Mouse (Mus musculus): ENCODE data around the gene Rbms3.

The Rbms3 gene

GRCm38 (mm10) chr9:117102198-117102930 is 527.3 kb downstream of the Rbms3 start:
- DNase-seq (ENCODE audit: low spot score), result no peak

DNA sequence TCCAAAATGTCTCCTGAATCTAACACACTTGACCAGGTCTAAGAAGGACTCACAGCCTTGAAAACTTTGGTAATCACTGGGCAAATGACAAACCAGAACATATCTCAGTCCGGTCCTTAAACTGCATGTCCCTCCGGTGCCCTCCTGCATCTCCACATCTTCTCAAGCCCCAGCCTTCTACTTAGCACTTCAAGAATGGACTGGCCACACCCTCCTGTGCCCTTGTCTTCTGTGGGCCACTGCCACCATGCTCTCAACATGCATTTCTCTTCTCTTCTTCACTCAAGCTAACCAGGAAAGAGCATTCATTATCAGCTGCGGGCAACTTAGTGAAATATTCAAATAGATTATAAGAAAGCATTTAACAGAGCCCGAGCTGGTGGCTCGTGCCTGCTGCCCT is 529.5 kb downstream of the Rbms3 start:
- no peak for DNase-seq (ENCODE audit: low spot score)

GRCm38 (mm10) chr9:117093551-117093950 is 536.2 kb downstream of the Rbms3 start:
- DNase-seq (ENCODE audit: low spot score), result no peak

GRCm38 (mm10) chr9:117092177-117092555 is 537.5 kb downstream of the Rbms3 start:
- DNase-seq (ENCODE audit: low spot score), result no peak

GRCm38 (mm10) chr9:117091253-117092176 is 538.2 kb downstream of the Rbms3 start:
- DNase-seq (ENCODE audit: low spot score), result no peak

DNA sequence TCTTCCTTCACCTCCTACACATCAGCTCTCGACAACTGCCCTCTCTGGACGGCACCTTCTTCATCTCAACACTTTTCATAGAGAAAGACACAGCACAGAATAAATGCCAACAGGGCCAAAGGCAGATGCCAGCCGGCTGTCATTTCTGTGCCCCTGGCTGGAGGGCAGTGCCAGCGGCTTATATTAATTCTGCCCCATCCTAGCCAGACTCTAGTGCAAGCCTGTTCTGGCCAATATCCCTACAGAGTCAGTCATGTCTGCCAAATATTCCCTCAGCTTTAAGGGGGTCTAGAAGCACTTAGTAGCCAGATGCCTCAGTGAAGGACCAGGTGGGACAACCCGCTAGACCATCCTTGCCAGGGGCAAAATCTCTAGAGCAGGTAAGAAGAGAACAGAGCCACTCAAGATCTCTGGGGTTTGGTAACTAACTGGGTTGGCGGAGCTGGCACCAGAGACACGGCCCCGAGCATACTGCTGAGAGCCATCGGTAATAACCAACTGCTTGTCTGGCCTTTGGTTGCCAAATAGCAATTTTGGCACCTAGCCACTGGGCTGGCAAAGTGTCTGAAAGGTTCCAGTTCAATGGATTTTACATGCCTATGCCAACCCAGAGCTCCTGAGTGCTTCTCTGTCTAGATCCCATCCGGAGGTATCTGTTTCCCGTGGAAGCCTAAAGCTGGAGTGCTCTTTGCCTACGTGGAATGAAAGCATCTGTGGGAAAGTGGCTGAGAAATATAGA is 540.1 kb downstream of the Rbms3 start:
- no peak for DNase-seq (ENCODE audit: low spot score)

DNA sequence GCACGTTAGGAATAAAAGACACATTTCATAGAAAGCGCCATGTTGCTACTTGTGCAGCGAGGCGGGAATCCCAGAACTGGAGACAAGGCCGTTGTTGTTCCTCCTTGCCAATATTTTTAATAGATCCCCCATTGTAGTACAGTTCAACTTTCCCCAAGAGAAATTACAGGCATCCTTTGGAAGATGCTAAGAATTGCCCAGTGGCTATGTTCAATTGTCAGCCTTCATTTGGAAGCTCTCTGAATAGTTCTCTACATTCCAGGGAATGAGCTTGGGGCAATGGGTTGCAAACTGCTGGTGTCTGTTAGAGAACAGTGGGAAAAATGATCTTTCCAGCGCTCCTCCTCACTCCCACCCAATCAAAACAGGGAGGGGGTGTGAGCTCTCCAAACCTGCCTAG is 541.4 kb downstream of the Rbms3 start:
- no peak for DNase-seq (ENCODE audit: low spot score)

GRCm38 (mm10) chr9:117085706-117086105 is 544.0 kb downstream of the Rbms3 start:
- no peak for DNase-seq (ENCODE audit: low spot score)

GRCm38 (mm10) chr9:117084471-117084870 is 545.2 kb downstream of the Rbms3 start:
- no peak for DNase-seq (ENCODE audit: low spot score)

DNA sequence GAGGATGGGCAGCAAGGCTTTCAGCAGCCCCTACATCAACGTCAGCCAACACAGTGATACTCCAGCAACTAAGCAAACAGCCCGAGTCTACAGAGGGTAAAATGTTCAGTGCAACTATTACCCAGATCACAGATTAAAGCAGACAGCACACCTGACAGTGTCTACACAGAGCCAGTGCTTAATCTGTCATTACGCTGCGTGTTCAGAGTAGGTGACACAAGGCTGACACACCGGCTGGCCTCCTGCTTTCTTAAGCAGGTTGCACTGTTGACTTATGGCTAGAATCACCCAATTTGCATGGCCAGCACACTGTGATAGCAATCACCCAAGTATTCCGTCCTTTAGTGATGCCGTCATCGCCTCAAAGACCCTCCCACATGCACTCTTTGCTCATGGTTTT is 550.2 kb downstream of the Rbms3 start:
- no peak for DNase-seq (ENCODE audit: low spot score)

- DNase-seq (ENCODE audit: low spot score), result no peak
Measured at GRCm38 (mm10) chr9:117077548-117077947, 552.2 kb downstream of the Rbms3 start.

DNA sequence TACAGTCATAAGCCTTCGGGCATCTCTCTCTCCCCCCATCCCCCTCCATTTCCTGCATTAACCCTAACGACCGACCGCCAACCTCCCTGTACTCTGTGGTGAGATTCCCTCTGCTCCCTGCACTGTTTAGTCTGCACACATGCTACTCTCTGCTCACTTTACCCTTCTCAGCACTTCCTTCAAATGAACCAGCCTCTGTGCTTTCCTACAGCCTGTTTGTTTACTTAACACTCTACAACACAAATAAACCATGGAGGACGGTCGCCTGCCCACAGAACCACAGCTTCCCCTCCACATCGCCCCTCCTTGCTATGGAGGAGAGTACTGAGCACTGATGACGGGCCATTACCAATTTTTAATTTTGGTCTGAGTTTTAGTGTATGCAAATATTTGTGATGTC is 552.9 kb downstream of the Rbms3 start:
- no peak for DNase-seq (ENCODE audit: low spot score)

GRCm38 (mm10) chr9:117072433-117073099 is 557.1 kb downstream of the Rbms3 start:
- no peak for DNase-seq (ENCODE audit: low spot score)

DNA sequence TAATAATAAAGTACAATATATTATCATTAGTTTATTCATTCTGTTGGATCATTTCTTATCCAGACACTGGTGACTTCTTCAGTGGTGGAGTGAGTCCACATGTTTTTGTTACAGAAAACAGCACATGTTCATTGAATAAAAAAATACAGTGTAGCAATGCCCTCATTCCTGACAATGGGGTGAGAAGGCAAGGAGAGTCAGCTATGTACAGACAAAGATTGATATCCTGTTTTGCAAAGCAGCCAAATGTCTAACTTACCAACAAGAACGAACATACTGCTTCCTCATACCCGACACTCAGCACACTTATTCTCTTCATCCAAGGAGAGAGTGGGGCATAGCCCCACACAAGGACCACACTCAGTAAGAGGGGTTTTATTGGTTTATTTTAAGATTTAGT is 559.1 kb downstream of the Rbms3 start:
- DNase-seq (ENCODE audit: low spot score), result no peak

DNA sequence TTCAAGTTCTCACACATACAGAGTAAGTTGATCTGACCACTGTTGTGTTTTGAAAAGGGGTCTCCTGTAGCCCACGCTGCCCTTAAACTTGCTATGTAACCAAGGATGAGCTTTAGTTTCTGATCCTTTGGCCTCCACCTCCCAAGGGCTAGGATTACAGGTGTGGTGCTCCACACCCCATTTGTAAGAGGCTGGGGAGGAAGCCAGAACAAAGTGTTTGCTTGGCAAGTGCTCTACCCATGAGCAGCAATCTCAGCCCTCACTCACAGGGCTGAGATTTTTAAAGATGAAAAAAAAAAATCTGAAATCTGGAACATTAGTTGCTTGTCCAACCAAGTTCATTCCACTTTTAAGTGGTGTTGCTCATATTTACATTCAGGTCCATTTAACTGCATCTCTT is 560.5 kb downstream of the Rbms3 start:
- DNase-seq (ENCODE audit: low spot score), result no peak

- no peak for DNase-seq (ENCODE audit: low spot score)
Measured at GRCm38 (mm10) chr9:117067703-117068419, 561.9 kb downstream of the Rbms3 start.

- no peak for DNase-seq (ENCODE audit: low spot score)
Measured at GRCm38 (mm10) chr9:117066502-117066901, 563.2 kb downstream of the Rbms3 start.

DNA sequence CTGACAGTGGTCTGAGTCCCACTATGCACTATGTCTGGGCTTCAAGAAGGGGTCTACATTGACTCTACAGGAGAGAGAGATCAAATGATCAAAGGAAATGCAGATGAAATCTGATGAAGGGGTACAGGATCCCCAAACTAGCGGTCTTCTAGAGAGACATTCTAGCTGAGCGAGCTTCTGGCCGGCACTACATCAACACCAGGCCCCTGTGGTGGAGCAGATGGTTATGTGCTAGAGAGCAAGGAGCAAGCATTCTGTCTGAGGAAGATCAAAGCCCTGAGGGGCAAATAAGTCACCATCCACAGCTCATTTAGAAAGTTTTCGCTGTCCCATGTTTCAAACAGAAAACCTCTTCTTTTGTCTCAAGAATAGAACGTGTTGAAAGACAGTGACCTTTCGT is 564.1 kb downstream of the Rbms3 start:
- DNase-seq (ENCODE audit: low spot score), result no peak

DNA sequence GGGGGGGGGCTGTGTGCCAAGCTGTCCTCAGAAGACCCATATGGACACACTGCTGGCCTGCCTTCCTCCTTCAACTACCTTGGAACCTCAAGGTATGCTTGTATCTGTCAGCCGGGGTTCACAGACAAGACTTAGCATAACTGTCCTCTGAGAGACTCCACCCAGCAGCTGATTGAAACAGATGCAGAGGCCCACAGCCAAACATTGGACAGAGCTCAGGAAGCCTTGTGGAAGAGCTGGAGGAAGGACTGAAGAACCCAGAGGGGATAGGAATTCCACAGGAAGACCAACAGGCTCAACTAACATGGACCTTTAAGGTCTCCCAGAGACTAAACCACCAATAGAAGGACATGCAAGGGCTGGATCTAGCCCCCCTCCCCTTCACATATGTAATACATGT is 570.1 kb downstream of the Rbms3 start:
- DNase-seq (ENCODE audit: low spot score), result no peak

GRCm38 (mm10) chr9:117059135-117059534 is 570.6 kb downstream of the Rbms3 start:
- no peak for DNase-seq (ENCODE audit: low spot score)

DNA sequence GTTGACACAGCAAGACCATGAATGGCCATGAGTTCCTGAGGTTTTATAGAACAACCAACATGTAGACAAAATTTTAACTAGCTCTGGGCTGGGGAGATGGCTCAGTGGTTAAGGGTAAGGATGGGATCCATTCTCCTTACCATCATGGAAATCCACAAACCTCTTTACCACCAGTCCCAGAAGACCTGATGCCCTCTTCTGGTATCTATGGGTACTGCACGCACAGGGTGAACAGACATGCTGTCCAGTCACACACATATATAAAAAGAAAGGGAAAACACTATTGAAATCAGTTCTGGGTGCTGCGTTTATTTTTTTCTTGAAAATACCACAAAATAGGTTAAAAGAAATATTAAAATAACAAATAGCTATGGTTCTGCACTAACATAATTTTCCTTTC is 577.8 kb downstream of the Rbms3 start:
- DNase-seq (ENCODE audit: low spot score), result no peak

Data from spleen, adult 12 weeks (tissue).